Comparison of ENCODE assay signal across 8 mouse cellular contexts in genomic region chr6:127524442-127524841, GRCm38 (mm10). TPM values are rescaled to one million over a fixed set of nuclear protein-coding genes. Genes with fewer than 3 reads are reported as not detected.
DNase-seq lines count a peak whose midpoint lies in the region; ATAC-seq and TF ChIP-seq lines count a peak whose summit lies in the region.

No protein-coding gene starts in this region.

- intact Hi-C loops in left cerebral cortex, postnatal 4 days (cut with DNase I) = no loop called here

- peak; percentile 76 for TF ChIP-seq CTCF in heart, postnatal 0 days (IDR thresholded peaks at IDR 0.05; ENCODE audit: low read depth)

- no peaks in the 10 kb centered on the region for H3K9me3 ChIP-seq in heart, postnatal 0 days (replicated peaks; ENCODE audit: control insufficient read depth, low read length)
- no peaks in the 10 kb centered on the region for H3K9me3 ChIP-seq in heart, embryonic 10.5 days

- H3K4me3 ChIP-seq in heart, postnatal 0 days (ENCODE audit: low read depth, low read length) = no peak overlapping the region
- no peak overlapping the region for H3K4me3 ChIP-seq in heart, embryonic 10.5 days

- 0 out of 2 replicates have a peak, but pooled peaks cover 4% of the 10 kb centered on the region for H3K4me1 ChIP-seq in heart, postnatal 0 days (ENCODE audit: control insufficient read depth, insufficient read depth)
- peaks cover 7% of the 10 kb centered on the region; the same call in 1 of the 2 replicates for H3K4me1 ChIP-seq in heart, embryonic 10.5 days

- H3K27me3 ChIP-seq in heart, postnatal 0 days (ENCODE audit: control insufficient read depth, insufficient read depth, low read length) = no peaks in the 10 kb centered on the region
- H3K27me3 ChIP-seq in heart, embryonic 10.5 days (ENCODE audit: insufficient read depth, poor library complexity, severe bottlenecking) = peaks cover 15% of the 10 kb centered on the region

- no peak for ATAC-seq in heart, postnatal 0 days (ENCODE audit: insufficient read depth, low read depth)

- peak; percentile 57 for DNase-seq in heart, postnatal 0 days (ENCODE audit: low spot score)
- no peak for DNase-seq in heart, embryonic 10.5 days (ENCODE audit: low spot score)
- peak; percentile 55 to 62 for DNase-seq in CD8-positive naive resting alpha-beta T cell, adult 2 months (ENCODE audit: low read depth in 2 of 2, low spot score in 2 of 2)
- peak; percentile 76 to 79 for DNase-seq in adrenal gland, postnatal 36 days
- DNase-seq in forelimb bud, embryonic 11.5 days (ENCODE audit: low read depth, low spot score) = peak; percentile 84
- peak; percentile 81 for DNase-seq in left cerebral cortex, postnatal 4 days
- peak; percentile 76 for DNase-seq in naive thymus-derived CD4-positive, alpha-beta T cell, adult 2 months (ENCODE audit: low read depth)
- peak; percentile 56 to 79 for DNase-seq in thymus, postnatal 10 days (ENCODE audit: low spot score in 2 of 2)

- H3K9ac ChIP-seq in heart, postnatal 0 days (replicated peaks; ENCODE audit: low read depth, low read length) = no peak overlapping the region

- H3K4me2 ChIP-seq in heart, postnatal 0 days (ENCODE audit: low read depth, low read length) = no peak overlapping the region

- 24% methylated on average over 8 of the region's 8 CpGs for WGBS in heart, postnatal 0 days
- 28% methylated on average over 8 of the region's 8 CpGs for WGBS in heart, embryonic 10.5 days

- no peak overlapping the region for H3K27ac ChIP-seq in heart, postnatal 0 days (ENCODE audit: low read depth)
- no peak overlapping the region for H3K27ac ChIP-seq in heart, embryonic 10.5 days

- no peaks in the 10 kb centered on the region for H3K36me3 ChIP-seq in heart, postnatal 0 days (replicated peaks; ENCODE audit: control insufficient read depth, insufficient read depth, low read length)
- H3K36me3 ChIP-seq in heart, embryonic 10.5 days = no peaks in the 10 kb centered on the region

- no peak for TF ChIP-seq EP300 in heart, postnatal 0 days (IDR thresholded peaks at IDR 0.05; ENCODE audit: low read depth)

RNA-seq across cellular contexts. Expression of gene Cracr2a, which starts 36.7 kb away (rescaled TPM):
- total RNA-seq in heart, postnatal 0 days (2014; rRNA removed; ENCODE audit: low replicate concordance) = 0.85 and 1.7 TPM in 2 replicates
- polyA plus RNA-seq in heart, postnatal 0 days (2015; fragmentation: Nextera tagmentation; extraction: Ambion mirVana) = 0.86 and 1.0 TPM in 2 replicates
- 1.6 and 1.7 TPM in 2 replicates for polyA plus RNA-seq in heart, embryonic 10.5 days (2016; fragmentation: Nextera tagmentation; extraction: Ambion mirVana)
- 1 to 10 TPM in 1 of 2 experiments, under 1 TPM in 1; 0.93 to 2.2 TPM for total RNA-seq in adrenal gland, postnatal 36 days (2021)
- total RNA-seq in left cerebral cortex, postnatal 4 days (2021) = 1 to 10 TPM; 1.2 to 1.4 TPM
